Mouse (Mus musculus): ENCODE results near the gene H2al1b. TPM values are rescaled to one million over a fixed set of nuclear protein-coding genes. Genes with fewer than 3 reads are reported as not detected.

Gene H2al1b
- polyA plus RNA-seq, 1 experiment from 2014 or later = not detected

Other genes starting within 250 kb of the H2al1b start
- not detected in 2 replicates for gene H2al1a, start 3.2 kb upstream of the H2al1b start, polyA plus RNA-seq (2015; fragmentation: Nextera tagmentation; extraction: Ambion mirVana)
- not detected in 2 replicates for gene H2al1c, start 3.2 kb downstream of the H2al1b start, polyA plus RNA-seq (2015; fragmentation: Nextera tagmentation; extraction: Ambion mirVana)
- gene H2al1d, start 6.4 kb downstream of the H2al1b start, polyA plus RNA-seq (2015; fragmentation: Nextera tagmentation; extraction: Ambion mirVana) = not detected in 2 replicates
- gene H2al1e, start 9.5 kb downstream of the H2al1b start, polyA plus RNA-seq (2015; fragmentation: Nextera tagmentation; extraction: Ambion mirVana) = not detected in 2 replicates
- not detected in 2 replicates for gene H2al1f, start 12.7 kb downstream of the H2al1b start, polyA plus RNA-seq (2015; fragmentation: Nextera tagmentation; extraction: Ambion mirVana)
- not detected in 2 replicates for gene H2al1g, start 15.8 kb downstream of the H2al1b start, polyA plus RNA-seq (2015; fragmentation: Nextera tagmentation; extraction: Ambion mirVana)
- not detected in 2 replicates for gene H2al1h, start 19.1 kb downstream of the H2al1b start, polyA plus RNA-seq (2015; fragmentation: Nextera tagmentation; extraction: Ambion mirVana)
- gene H2al1i, start 22.2 kb downstream of the H2al1b start, polyA plus RNA-seq (2015; fragmentation: Nextera tagmentation; extraction: Ambion mirVana) = not detected in 2 replicates
- gene H2al1j, start 25.4 kb downstream of the H2al1b start, polyA plus RNA-seq (2015; fragmentation: Nextera tagmentation; extraction: Ambion mirVana) = not detected in 2 replicates

All from neural tube, embryonic 13.5 days (tissue).